Mouse (Mus musculus) spleen, adult 2 months (tissue): Measurements from ENCODE around the gene Rasa3. TPM values are rescaled to one million over a fixed set of nuclear protein-coding genes. Genes with fewer than 3 reads are reported as not detected.

Experiments
- DNase-seq, 2 experiments: peaks; one replicate each; pipeline versions ENCODE4 v3.0.0 to v3.0.0-alpha.2; 2012 to 2021; ENCODE audit warnings: low spot score in 2 of 2, low read depth in 1 of 2
- H3K27ac ChIP-seq: fragments of 200-500 bp; 2 replicates; pipeline ENCODE4 v1.5.1; 2012; ENCODE audit warnings: low read length, inconsistent platforms; ENCODE audit not compliant: insufficient read depth
- H3K27me3 ChIP-seq: fragments of 200-500 bp; 2 replicates; pipeline ENCODE4 v1.6.1; 2012; ENCODE audit warnings: mild to moderate bottlenecking, moderate library complexity, low read length, inconsistent platforms; ENCODE audit not compliant: control insufficient read depth, insufficient read depth
- H3K36me3 ChIP-seq: fragments of 200-500 bp; 2 replicates; pipeline ENCODE4 v1.6.1; 2012; ENCODE audit warnings: mild to moderate bottlenecking, low read length, inconsistent platforms; ENCODE audit not compliant: control insufficient read depth, insufficient read depth
- H3K4me1 ChIP-seq: fragments of 200-500 bp; 2 replicates; pipeline ENCODE4 v1.6.1; 2011; ENCODE audit warnings: inconsistent platforms; ENCODE audit not compliant: control insufficient read depth, insufficient read depth, insufficient read length
- H3K4me3 ChIP-seq: fragments of 200-500 bp; 2 replicates; pipeline ENCODE4 v1.5.1; 2011; ENCODE audit warnings: mild to moderate bottlenecking, inconsistent platforms; ENCODE audit not compliant: insufficient read depth, insufficient read length; ENCODE audit errors: extremely low read depth
- CTCF ChIP-seq: fragments of 200-500 bp; IDR thresholded peaks from 2 replicates; pipeline ENCODE4 v1.5.1; 2011; ENCODE audit warnings: mild to moderate bottlenecking, inconsistent platforms; ENCODE audit not compliant: insufficient read depth, insufficient read length, insufficient replicate concordance; ENCODE audit errors: extremely low read depth
- POLR2A ChIP-seq: fragments of 200-500 bp; IDR thresholded peaks from 2 replicates; pipeline ENCODE4 v1.6.1; 2011; ENCODE audit warnings: low read depth, low read length, inconsistent platforms
- WGBS: fragments of 180-500 bp; shearing (Covaris S2); methylation state at CpG from one replicate; pipeline ENCODE4 v1.1.7; 2018; 5-methylcytosine and 5-hydroxymethylcytosine counted together
- polyA plus RNA-seq: library from polyadenylated mRNA; depleted of rRNA; stranded (reverse); fragments of >200 nt; gene quantifications from 2 replicates; pipeline ENCODE4 v1.2.3, GENCODE M21; 2012

Gene Rasa3
- polyA plus RNA-seq, 1 experiment, result 98.7 TPM

- Histone ChIP-seq H3K4me3 (no peak overlapping the region), H3K27ac (peak overlapping the region; percentile 36), H3K36me3 (peaks cover 6% of the 10 kb centered on the region; the same call in 1 of the 2 replicates), H3K4me1 (peaks cover 30% of the 10 kb centered on the region), H3K27me3 (no peaks in the 10 kb centered on the region)
- WGBS, result 91% methylated on average over 4 of the region's 4 CpGs
- no peak for DNase-seq
- TF ChIP-seq POLR2A (no peak), CTCF (no peak)
Observed at GRCm38 (mm10) chr8:13667917-13668316, 9.5 kb downstream of the Rasa3 start.

GRCm38 (mm10) chr8:13665944-13666343 is 11.5 kb downstream of the Rasa3 start:
- H3K27ac ChIP-seq, result no peak overlapping the region
- H3K27me3 ChIP-seq, result no peaks in the 10 kb centered on the region
- no peak for TF ChIP-seq CTCF
- TF ChIP-seq POLR2A, result no peak
- DNase-seq, result no peak
- peaks cover 15% of the 10 kb centered on the region for H3K4me1 ChIP-seq
- no peak overlapping the region for H3K4me3 ChIP-seq
- WGBS, result 66% methylated on average over 8 of the region's 8 CpGs
- peaks cover 8% of the 10 kb centered on the region; the same call in 1 of the 2 replicates for H3K36me3 ChIP-seq

- H3K4me1 ChIP-seq, result peaks cover 11% of the 10 kb centered on the region
- no peak for DNase-seq
- no peaks in the 10 kb centered on the region for H3K27me3 ChIP-seq
- no peak overlapping the region for H3K4me3 ChIP-seq
- TF ChIP-seq CTCF, result no peak
- WGBS, result 86% methylated on average over 4 of the region's 4 CpGs
- no peak overlapping the region for H3K27ac ChIP-seq
- H3K36me3 ChIP-seq, result peaks cover 8% of the 10 kb centered on the region; the same call in 1 of the 2 replicates
Observed at GRCm38 (mm10) chr8:13665538-13665937, 11.9 kb downstream of the Rasa3 start.

GRCm38 (mm10) chr8:13664711-13665210 is 12.6 kb downstream of the Rasa3 start:
- H3K27me3 ChIP-seq, result no peaks in the 10 kb centered on the region
- no peak for TF ChIP-seq CTCF
- TF ChIP-seq POLR2A, result no peak
- peaks cover 6% of the 10 kb centered on the region for H3K4me1 ChIP-seq
- H3K36me3 ChIP-seq, result peaks cover 6% of the 10 kb centered on the region; the same call in 1 of the 2 replicates
- no peak overlapping the region for H3K27ac ChIP-seq
- 95% methylated on average over 6 of the region's 6 CpGs for WGBS
- no peak for DNase-seq
- H3K4me3 ChIP-seq, result no peak overlapping the region

- no peak for TF ChIP-seq CTCF
- TF ChIP-seq POLR2A, result no peak
- Histone ChIP-seq H3K27me3 (no peaks in the 10 kb centered on the region), H3K4me3 (no peak overlapping the region), H3K4me1 (peaks cover 3% of the 10 kb centered on the region), H3K36me3 (peaks cover 4% of the 10 kb centered on the region; the same call in 1 of the 2 replicates), H3K27ac (0 out of 2 replicates have a peak overlapping the region, but pooled peaks have one; percentile 14)
- no peak for DNase-seq
- WGBS, result 66% methylated on average over 13 of the region's 13 CpGs
Observed at GRCm38 (mm10) chr8:13660323-13660722, 17.1 kb downstream of the Rasa3 start.

GRCm38 (mm10) chr8:13657479-13657878 is 19.9 kb downstream of the Rasa3 start:
- peaks cover 7% of the 10 kb centered on the region; the same call in 1 of the 2 replicates for H3K4me1 ChIP-seq
- no peaks in the 10 kb centered on the region for H3K27me3 ChIP-seq
- TF ChIP-seq CTCF (no peak), POLR2A (no peak)
- no peak overlapping the region for H3K27ac ChIP-seq
- WGBS, result 88% methylated on average over 12 of the region's 12 CpGs
- peaks cover 6% of the 10 kb centered on the region; the same call in 1 of the 2 replicates for H3K36me3 ChIP-seq
- DNase-seq, result no peak
- H3K4me3 ChIP-seq, result no peak overlapping the region

GRCm38 (mm10) chr8:13655033-13655351 is 22.4 kb downstream of the Rasa3 start:
- Histone ChIP-seq H3K4me1 (peaks cover 21% of the 10 kb centered on the region), H3K27ac (no peak overlapping the region), H3K36me3 (peaks cover 4% of the 10 kb centered on the region; the same call in 1 of the 2 replicates), H3K27me3 (no peaks in the 10 kb centered on the region), H3K4me3 (no peak overlapping the region)
- TF ChIP-seq CTCF (no peak), POLR2A (no peak)
- 74% methylated on average over 5 of the region's 5 CpGs for whole genome bisulfite sequencing
- DNase-seq, result no peak
